Mouse (Mus musculus) heart, adult 2 months (tissue): ENCODE measurements around the gene Dbi. TPM values are rescaled to one million over a fixed set of nuclear protein-coding genes. Genes with fewer than 3 reads are reported as not detected.

ENCODE experiments used
- DNase-seq, 2 experiments: peaks; one replicate each; pipeline ENCODE4 v3.0.0; 2021
- H3K27ac ChIP-seq: fragments of 200-600 bp; 2 replicates; pipeline ENCODE4 v1.8.1; 2022
- H3K27me3 ChIP-seq: fragments of 200-500 bp; 2 replicates; pipeline ENCODE4 v1.6.1; 2012; ENCODE audit warnings: mild to moderate bottlenecking, low read length, inconsistent platforms, mixed read lengths; ENCODE audit not compliant: control insufficient read depth, insufficient read depth
- H3K36me3 ChIP-seq: fragments of 200-500 bp; 2 replicates; pipeline ENCODE4 v1.6.1; 2012; ENCODE audit warnings: low read length, inconsistent platforms; ENCODE audit not compliant: control insufficient read depth, insufficient read depth
- H3K4me1 ChIP-seq: fragments of 200-500 bp; 2 replicates; pipeline ENCODE4 v1.6.1; 2011; ENCODE audit warnings: low read length; ENCODE audit not compliant: control insufficient read depth, insufficient read depth
- H3K4me3 ChIP-seq: fragments of 200-600 bp; 2 replicates; pipeline ENCODE4 v1.8.1; 2022
- H3K79me2 ChIP-seq: fragments of 200-500 bp; replicated peaks from 2 replicates; pipeline ENCODE4 v1.6.1; 2012; ENCODE audit warnings: mild to moderate bottlenecking, inconsistent platforms, low read length, moderate library complexity, mixed read lengths; ENCODE audit not compliant: control insufficient read depth, insufficient read depth
- H3K9ac ChIP-seq: fragments of 200-500 bp; 2 replicates; pipeline ENCODE4 v1.6.1; 2012; ENCODE audit warnings: low read depth, mild to moderate bottlenecking, control low read depth, inconsistent platforms, low read length, mixed read lengths
- CTCF ChIP-seq: fragments of 200-600 bp; IDR thresholded peaks from 2 replicates; pipeline ENCODE4 v1.8.1; 2022; ENCODE audit warnings: antibody characterized with exemption, mild to moderate bottlenecking, moderate library complexity
- EP300 ChIP-seq: fragments of 200-500 bp; IDR thresholded peaks from 2 replicates; pipeline ENCODE4 v1.6.1; 2011; ENCODE audit warnings: low read depth, low read length, control low read depth; ENCODE audit not compliant: insufficient read depth
- POLR2A ChIP-seq: fragments of 200-500 bp; IDR thresholded peaks from 2 replicates; pipeline ENCODE4 v1.6.1; 2011; ENCODE audit warnings: mild to moderate bottlenecking, low read depth, low read length, control low read depth; ENCODE audit not compliant: insufficient read depth
- WGBS: fragments of 180-500 bp; shearing (Covaris S2); methylation state at CpG from one replicate; pipeline ENCODE4 v1.1.7; 2018; 5-methylcytosine and 5-hydroxymethylcytosine counted together
- intact Hi-C: fragments of 180-260 bp; cut with DNase I; formaldehyde crosslinking; loops from one replicate; pipeline ENCODE4 v1.15.1; 2025
- polyA plus RNA-seq: library from polyadenylated mRNA; depleted of rRNA; stranded (reverse); fragments of >200 nt; gene quantifications from 2 replicates; pipeline ENCODE4 v1.2.3, GENCODE M21; 2012
- total RNA-seq, 2 experiments: library from RNA; stranded (reverse); gene quantifications; 2 replicates each; pipeline ENCODE4 v1.2.3; 2021

The Dbi gene
- total and polyA plus RNA-seq, 3 experiments, result 251 to 335 (median 264) TPM

DNA sequence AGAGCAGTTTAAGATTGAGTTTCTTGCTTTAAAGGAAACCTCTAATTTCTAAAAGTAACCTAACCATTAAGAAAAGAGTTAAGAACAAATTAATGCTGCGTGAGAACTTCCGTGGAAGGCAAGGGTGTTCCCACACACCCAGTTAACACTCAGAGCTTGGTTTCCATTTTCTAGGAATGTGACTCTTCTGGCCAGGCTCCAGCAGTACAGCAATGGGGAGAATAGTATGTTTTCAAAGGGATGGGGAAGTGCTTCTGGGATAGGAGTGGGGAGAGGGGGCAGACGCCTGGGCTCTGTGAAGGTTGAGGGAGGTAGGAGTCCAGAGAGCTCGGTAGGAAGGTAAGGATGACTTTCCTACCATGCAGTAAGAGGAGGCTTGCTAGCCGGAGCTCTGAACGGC, 4.6 kb upstream of the Dbi start:
- H3K79me2 ChIP-seq, result no peaks in the 10 kb centered on the region
- H3K27me3 ChIP-seq, result no peaks in the 10 kb centered on the region
- no peak overlapping the region for H3K27ac ChIP-seq
- no peak overlapping the region for H3K9ac ChIP-seq
- intact Hi-C loops, result no loop called here
- TF ChIP-seq CTCF (no peak), EP300 (no peak), POLR2A (no peak)
- WGBS, result 61% methylated on average over 6 of the region's 6 CpGs
- DNase-seq, result no peak
- no peaks in the 10 kb centered on the region for H3K36me3 ChIP-seq
- H3K4me3 ChIP-seq, result no peak overlapping the region
- H3K4me1 ChIP-seq, result no peaks in the 10 kb centered on the region; the same call in 1 of the 2 replicates

DNA sequence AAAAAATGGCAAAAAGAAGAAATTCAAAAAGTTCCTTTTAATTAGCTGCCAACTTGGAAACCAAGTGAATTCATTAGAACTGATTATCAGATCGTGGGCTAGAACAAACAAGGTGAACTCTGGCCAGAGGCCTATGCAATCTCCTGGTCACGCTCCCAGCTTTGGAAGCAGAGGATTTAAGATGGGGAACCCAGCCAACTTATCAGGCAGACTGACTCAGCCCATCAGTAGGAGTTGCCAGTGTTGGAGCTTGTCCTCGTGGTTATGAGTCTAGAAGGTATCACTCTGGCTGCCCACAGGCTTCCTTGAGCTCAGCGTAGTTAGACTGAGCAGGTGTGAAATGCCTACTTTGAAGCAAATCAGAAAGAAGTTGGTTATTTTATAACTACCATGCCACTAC, 4.0 kb upstream of the Dbi start:
- intact Hi-C loops, result loop anchor here (5.0 kb wide), 1 partner anchor 288 kb away; the partner anchor contains the start of gene Ptpn4
- no peak for TF ChIP-seq CTCF
- TF ChIP-seq POLR2A, result no peak
- TF ChIP-seq EP300, result no peak
- peak in 1 of 2 experiments; percentile 34 for DNase-seq

DNA sequence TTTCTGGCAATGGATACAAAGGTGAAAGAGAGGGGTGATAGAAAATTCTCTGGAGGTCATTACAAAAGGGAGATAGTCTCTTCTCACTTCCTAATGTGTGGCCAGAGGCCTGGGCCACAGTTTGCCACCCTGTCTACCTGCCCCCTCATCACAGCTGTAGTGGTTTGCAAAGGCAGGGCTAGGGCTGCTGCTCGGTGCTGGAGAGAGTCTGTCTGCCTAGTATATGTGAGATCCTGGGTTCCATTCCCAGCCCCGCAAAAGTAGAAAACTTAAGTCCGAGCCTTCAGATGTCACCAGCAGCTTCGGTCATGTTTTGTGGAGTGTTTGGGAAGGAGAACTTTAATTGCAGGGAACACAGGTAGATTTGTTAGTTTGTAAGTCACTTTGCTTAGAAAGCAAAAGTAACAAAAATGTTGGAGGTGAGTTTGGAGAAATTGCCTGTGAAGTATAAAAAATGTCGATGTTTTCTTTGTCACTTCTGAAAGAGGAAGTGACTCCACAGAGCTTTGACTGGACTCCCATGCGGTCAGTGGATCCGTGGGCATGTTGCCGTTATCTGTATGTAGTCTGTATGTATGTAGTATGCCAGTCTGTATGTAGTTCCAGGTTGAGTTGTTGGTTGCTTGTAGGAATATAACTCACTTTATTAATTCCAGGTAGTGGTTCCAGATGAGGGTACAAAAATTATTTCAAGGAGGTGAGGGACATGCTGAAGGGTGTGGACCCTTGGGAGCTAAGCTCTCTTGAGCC, 1.9 kb upstream of the Dbi start:
- 86% methylated on average over 8 of the region's 8 CpGs for WGBS
- peaks cover 11% of the 10 kb centered on the region for H3K4me1 ChIP-seq
- no peaks in the 10 kb centered on the region for H3K79me2 ChIP-seq
- H3K27ac ChIP-seq, result no peak overlapping the region
- H3K9ac ChIP-seq, result no peak overlapping the region
- no peak overlapping the region for H3K4me3 ChIP-seq
- intact Hi-C loops, result loop anchor here (5.0 kb wide), 1 partner anchor 286 kb away; the partner anchor contains the start of gene Ptpn4
- no peaks in the 10 kb centered on the region for H3K27me3 ChIP-seq
- peaks cover 3% of the 10 kb centered on the region for H3K36me3 ChIP-seq
- TF ChIP-seq EP300 (no peak), CTCF (no peak)
- DNase-seq, result no peak

More for the DNA sequence above, 4.0 kb upstream of the Dbi start:
- WGBS, result 39% methylated on average over 4 of the region's 4 CpGs
- Histone ChIP-seq H3K4me1 (peaks cover 1% of the 10 kb centered on the region), H3K9ac (no peak overlapping the region), H3K4me3 (no peak overlapping the region), H3K36me3 (no peaks in the 10 kb centered on the region), H3K79me2 (no peaks in the 10 kb centered on the region), H3K27ac (no peak overlapping the region), H3K27me3 (no peaks in the 10 kb centered on the region)

DNA sequence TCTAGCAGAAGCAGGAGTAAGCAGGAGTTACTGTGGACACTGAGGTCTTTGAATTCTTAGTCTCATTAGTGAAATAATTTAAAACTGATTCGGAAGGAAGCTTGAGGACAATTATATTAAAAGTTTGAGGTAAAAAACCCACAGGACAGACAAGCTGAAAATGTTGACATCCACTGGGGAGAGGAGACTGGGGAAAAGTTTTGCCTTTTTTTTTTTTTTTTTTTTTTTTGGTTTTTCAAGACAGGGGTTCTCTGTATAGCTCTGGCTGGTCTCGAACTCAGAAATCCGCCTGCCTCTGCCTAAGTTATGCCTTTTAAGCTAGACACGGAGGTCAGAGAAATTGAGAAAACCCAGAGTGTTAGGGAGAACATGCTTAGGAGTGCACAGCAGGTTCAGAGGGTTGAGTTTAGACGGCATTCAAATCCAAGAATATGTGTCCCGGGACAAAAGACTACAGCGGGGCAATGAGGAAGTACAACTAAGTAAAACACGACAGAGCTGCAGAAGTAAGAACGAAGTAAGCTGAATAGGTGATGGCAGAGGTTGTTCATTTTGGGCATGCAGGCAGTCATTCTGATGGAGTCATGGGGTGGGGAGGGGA, 1.2 kb upstream of the Dbi start:
- Histone ChIP-seq H3K4me3 (peak overlapping the region; percentile 83), H3K27me3 (no peaks in the 10 kb centered on the region), H3K36me3 (peaks cover 4% of the 10 kb centered on the region), H3K79me2 (no peaks in the 10 kb centered on the region), H3K9ac (peak overlapping the region; percentile 65), H3K27ac (peak overlapping the region; percentile 96), H3K4me1 (peaks cover 12% of the 10 kb centered on the region)
- WGBS, result 87% methylated on average over 9 of the region's 9 CpGs
- intact Hi-C loops, result loop anchor here (5.0 kb wide), 1 partner anchor 285 kb away; the partner anchor contains the start of gene Ptpn4
- TF ChIP-seq POLR2A, result no peak
- no peak for TF ChIP-seq CTCF
- no peak for TF ChIP-seq EP300
- no peak for DNase-seq

DNA sequence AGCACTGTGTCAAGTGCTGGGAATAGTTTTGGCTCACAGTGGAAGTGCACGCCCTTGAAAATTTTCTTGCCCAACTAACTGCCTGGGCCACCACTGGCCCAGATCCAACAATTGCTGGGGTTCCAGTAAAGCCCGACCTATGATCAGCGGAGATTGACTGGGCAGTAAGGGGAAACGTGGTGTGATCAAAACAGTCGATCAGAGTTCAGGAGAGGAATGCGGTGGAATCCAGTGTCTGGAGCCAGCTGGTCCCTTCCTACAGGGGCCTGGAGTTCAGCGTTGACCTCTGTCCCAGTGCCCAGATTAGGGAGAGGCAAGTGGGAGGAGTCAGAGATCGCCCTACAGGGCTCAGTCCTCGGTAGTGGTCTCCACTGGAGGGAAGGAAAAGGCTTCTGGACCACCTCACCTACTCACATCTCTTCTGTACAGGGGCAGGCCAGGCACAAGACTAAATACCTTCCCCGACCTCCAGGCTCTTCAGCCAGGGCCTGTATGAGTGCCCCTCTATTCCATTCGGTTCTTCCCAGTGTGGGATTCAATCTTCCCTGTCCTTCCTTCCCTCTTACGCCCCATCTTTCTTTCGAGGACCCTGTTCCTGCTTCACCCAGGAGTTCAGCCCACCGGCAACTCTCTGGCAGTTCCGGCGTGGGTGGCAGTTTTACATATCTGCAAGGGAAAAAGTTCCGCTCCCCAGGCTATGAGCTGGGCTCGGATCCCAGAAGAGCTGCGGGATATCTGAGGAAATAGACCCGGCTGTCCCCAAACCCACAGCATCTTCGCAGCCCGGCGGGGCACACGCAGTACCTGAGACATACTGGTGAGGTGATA, 523 bp downstream of the Dbi start:
- 2% methylated on average over 24 of the region's 24 CpGs for WGBS
- peak overlapping the region; percentile 96 for H3K27ac ChIP-seq
- intact Hi-C loops, result loop anchor here (5.0 kb wide), 1 partner anchor 283 kb away; the partner anchor contains the start of gene Ptpn4

More for the DNA sequence above, 523 bp downstream of the Dbi start:
- no peak for TF ChIP-seq EP300
- no peak for TF ChIP-seq CTCF
- no peak for TF ChIP-seq POLR2A
- Histone ChIP-seq H3K4me1 (peaks cover 15% of the 10 kb centered on the region), H3K4me3 (peak overlapping the region; percentile 83), H3K36me3 (peaks cover 4% of the 10 kb centered on the region), H3K9ac (peak overlapping the region; percentile 72), H3K27me3 (no peaks in the 10 kb centered on the region), H3K79me2 (no peaks in the 10 kb centered on the region)
- DNase-seq, result peak; percentile 71 to 74
